Mouse (Mus musculus) brain, embryonic 14.5 days (tissue): ENCODE measurements around the gene Camk2b. TPM values are rescaled to one million over a fixed set of nuclear protein-coding genes. Genes with fewer than 3 reads are reported as not detected.

Source experiments
- DNase-seq: peaks from one replicate; pipeline ENCODE4 v3.0.0-alpha.2; 2011; ENCODE audit warnings: low read depth
- CTCF ChIP-seq: fragments of 200-500 bp; IDR thresholded peaks from 2 replicates; pipeline ENCODE4 v1.5.1; 2012; ENCODE audit warnings: inconsistent platforms, mild to moderate bottlenecking, moderate library complexity, borderline replicate concordance; ENCODE audit not compliant: insufficient read depth, insufficient read length; ENCODE audit errors: extremely low read depth
- POLR2A ChIP-seq: fragments of 200-500 bp; IDR thresholded peaks from 2 replicates; pipeline ENCODE4 v1.6.1; 2012; ENCODE audit warnings: mild to moderate bottlenecking, inconsistent platforms, borderline replicate concordance; ENCODE audit not compliant: poor library complexity, insufficient read depth, insufficient read length, severe bottlenecking; ENCODE audit errors: extremely low read depth
- polyA plus RNA-seq: library from polyadenylated mRNA; depleted of rRNA; stranded (reverse); fragments of >200 nt; gene quantifications from 2 replicates; pipeline ENCODE4 v1.2.3, GENCODE M21; 2012

The Camk2b gene
- polyA plus RNA-seq, 1 experiment, result 126 TPM

DNA sequence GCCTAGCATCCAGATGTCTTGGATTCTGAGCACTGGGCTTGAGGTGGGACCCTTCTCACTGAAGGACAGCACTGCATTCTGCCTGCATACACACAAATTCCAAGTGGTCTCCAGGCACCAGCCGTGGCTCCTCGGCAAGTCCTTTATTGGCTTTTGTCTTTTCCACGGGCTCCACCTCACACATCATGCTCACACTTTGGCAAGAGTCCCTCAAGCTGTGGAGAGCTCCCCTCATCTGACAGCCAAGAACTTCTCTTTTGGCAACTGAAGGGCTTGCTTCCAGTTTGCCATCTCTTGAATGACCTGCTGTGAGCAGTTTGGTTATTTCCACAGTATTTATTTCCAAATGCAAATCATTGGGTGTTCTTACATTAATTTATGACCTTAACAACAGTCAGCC, 30.6 kb downstream of the Camk2b start:
- no peak for TF ChIP-seq CTCF
- TF ChIP-seq POLR2A, result no peak
- DNase-seq, result peak; percentile 32

GRCm38 (mm10) chr11:6034740-6035139, 31.4 kb downstream of the Camk2b start:
- TF ChIP-seq POLR2A (no peak), CTCF (no peak)
- no peak for DNase-seq

GRCm38 (mm10) chr11:6033801-6034200, 32.4 kb downstream of the Camk2b start:
- DNase-seq, result no peak
- TF ChIP-seq POLR2A (no peak), CTCF (no peak)

DNA sequence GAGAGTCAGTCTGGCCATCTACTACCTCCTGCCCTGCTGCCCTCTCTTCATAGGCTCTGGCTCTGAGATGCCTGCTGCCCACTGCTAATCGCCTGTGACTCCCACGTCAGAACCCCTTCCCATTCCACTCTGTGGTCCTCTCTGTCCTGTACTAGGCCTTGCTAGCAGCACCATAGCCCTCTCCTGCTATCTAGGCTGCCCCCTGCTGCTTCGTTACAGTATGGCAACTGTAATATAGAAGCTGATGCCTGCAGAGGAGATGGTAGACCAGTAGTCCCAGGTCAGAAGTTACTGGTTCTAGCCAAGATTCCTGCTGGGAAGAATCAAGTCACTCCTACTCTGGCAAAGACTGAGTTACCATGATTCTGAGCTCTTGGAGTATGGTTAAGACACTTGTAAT, 33.0 kb downstream of the Camk2b start:
- TF ChIP-seq POLR2A (no peak), CTCF (peak; percentile 30; the same call in 1 of the 2 replicates)
- peak; percentile 19 for DNase-seq

DNA sequence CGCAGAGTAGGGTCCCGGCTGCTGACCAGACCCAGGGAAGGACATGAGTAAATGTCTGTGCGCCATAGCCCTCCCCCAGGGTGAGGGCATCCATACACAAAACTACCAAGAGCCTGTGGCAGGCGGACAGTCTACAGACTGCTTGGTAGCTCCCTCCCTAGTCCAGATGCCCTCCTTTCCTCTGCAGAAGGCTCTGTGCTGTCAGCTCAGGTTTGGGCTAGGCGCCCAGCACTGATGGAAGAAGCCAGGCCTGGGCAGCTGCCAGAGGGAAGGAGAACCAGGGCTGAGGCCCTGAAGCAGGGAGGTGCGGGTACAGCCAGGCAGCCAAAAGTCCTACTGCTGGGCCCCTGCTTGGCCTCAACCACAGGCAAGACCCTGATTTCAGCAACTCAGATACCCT, 35.5 kb downstream of the Camk2b start:
- no peak for TF ChIP-seq CTCF
- TF ChIP-seq POLR2A, result no peak
- DNase-seq, result peak; percentile 88

- no peak for DNase-seq
- no peak for TF ChIP-seq CTCF
- TF ChIP-seq POLR2A, result no peak
Observed at GRCm38 (mm10) chr11:6029790-6030189, 36.4 kb downstream of the Camk2b start.

GRCm38 (mm10) chr11:6028911-6029310, 37.3 kb downstream of the Camk2b start:
- TF ChIP-seq POLR2A (no peak), CTCF (no peak)
- DNase-seq, result no peak

GRCm38 (mm10) chr11:6026361-6026760, 39.8 kb downstream of the Camk2b start:
- peak; percentile 60 for DNase-seq
- TF ChIP-seq CTCF (peak; percentile 60; the same call in 1 of the 2 replicates), POLR2A (no peak)

DNA sequence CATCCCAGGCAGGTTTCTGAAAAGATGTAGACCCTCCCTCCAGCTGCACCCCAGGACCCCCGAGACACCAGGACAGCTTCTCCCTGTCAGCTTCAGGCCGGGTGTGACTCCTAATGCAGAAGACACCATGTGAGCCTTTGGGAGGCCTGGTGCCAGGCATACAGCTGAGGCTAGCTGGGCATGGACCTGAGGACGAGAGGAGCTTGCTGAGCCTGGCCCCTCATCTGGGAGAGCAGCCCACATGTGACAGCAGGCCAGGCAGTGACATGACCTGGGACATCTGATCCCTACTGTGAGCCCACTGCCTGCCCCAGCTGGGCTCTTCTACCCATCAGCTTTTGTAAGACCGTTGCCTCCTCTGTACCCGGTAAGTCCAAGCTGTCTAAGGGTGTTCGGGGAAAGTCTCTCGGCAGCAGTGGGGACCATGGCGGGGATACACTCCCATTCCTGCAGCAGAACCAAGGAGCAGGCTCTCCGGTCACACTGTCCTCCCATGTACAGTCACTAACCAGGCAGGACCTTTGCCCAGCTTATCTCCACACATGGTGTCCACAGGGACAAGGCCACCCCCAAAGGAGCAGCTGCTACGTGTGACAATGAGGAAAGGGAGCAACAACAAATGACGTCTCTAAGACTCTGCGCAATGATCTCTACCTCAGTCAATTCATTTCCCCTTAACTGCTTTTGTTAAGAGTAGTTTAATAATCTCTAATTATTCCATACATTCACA, 41.1 kb downstream of the Camk2b start:
- no peak for DNase-seq
- TF ChIP-seq CTCF (no peak), POLR2A (no peak)

GRCm38 (mm10) chr11:6020897-6021839, 45.0 kb downstream of the Camk2b start:
- DNase-seq, result no peak

DNA sequence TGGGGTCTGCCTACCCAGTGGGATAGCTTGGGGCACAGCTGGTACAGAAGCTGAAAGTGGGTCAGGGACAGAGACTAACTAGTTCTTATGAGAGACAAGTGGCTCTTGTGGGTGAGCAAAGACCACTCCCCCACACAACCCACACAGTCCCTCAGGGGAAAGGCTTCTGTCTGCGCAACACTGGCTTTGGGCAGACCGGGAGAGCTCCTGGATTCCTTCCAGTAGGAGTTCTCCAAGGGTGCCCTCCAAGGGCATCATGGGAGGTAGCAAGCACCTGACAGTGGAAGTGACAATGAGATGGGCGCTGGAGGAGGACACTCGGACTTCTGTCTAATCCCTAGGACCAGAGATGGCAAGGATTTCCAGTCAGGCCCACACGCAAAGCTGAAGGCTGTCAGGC, 45.8 kb downstream of the Camk2b start:
- TF ChIP-seq POLR2A, result no peak
- TF ChIP-seq CTCF, result no peak
- no peak for DNase-seq

More at GRCm38 (mm10) chr11:6020897-6021839, 45.0 kb downstream of the Camk2b start:
- no peak for TF ChIP-seq POLR2A
- no peak for TF ChIP-seq CTCF
